Mouse (Mus musculus) right cerebral cortex, adult 2 months (tissue): Measurements from ENCODE around the gene Sucla2.
"Not testable (repeated sequence)": the region's sequence is repeated elsewhere in the genome, so short reads cannot be mapped to it uniquely, and the experiment has no call there.

Experiments used
- DNase-seq, 2 experiments: peaks; one replicate each; pipeline ENCODE4 v3.0.0; 2021 to 2022; ENCODE audit warnings: low spot score in 2 of 2

Sucla2 gene

GRCm38 (mm10) chr14:73509765-73510423, 15.2 kb upstream of the Sucla2 start, which contains the start of gene Med4:
Gene Med4, plus strand, starts transcription at chr14:73510025.
- peak; percentile 95 to 98 for DNase-seq

GRCm38 (mm10) chr14:73524136-73524535, 983 bp upstream of the Sucla2 start:
- no peak for DNase-seq

GRCm38 (mm10) chr14:73528661-73529060, 3.5 kb downstream of the Sucla2 start:
- not testable (repeated sequence) for DNase-seq

- DNase-seq, result no peak
Observed at GRCm38 (mm10) chr14:73533755-73534465, 8.8 kb downstream of the Sucla2 start.

GRCm38 (mm10) chr14:73535641-73536040, 10.5 kb downstream of the Sucla2 start:
- no peak for DNase-seq

- DNase-seq, result no peak
Observed at GRCm38 (mm10) chr14:73543781-73544180, 18.7 kb downstream of the Sucla2 start.

- DNase-seq, result no peak
Observed at GRCm38 (mm10) chr14:73547034-73547433, 21.9 kb downstream of the Sucla2 start.

- DNase-seq, result no peak
Observed at GRCm38 (mm10) chr14:73548051-73548450, 22.9 kb downstream of the Sucla2 start, which contains the start of gene Nudt15. Gene Nudt15, minus strand, starts transcription at chr14:73548242.

GRCm38 (mm10) chr14:73550291-73550690, 25.2 kb downstream of the Sucla2 start:
- DNase-seq, result no peak

- peak in 1 of 2 experiments; percentile 7 for DNase-seq
Observed at GRCm38 (mm10) chr14:73550732-73551131, 25.6 kb downstream of the Sucla2 start.

GRCm38 (mm10) chr14:73551164-73551563, 26.0 kb downstream of the Sucla2 start:
- no peak for DNase-seq

GRCm38 (mm10) chr14:73552341-73553121, 27.4 kb downstream of the Sucla2 start:
- DNase-seq, result peak; percentile 94 to 95

GRCm38 (mm10) chr14:73553122-73553696, 28.1 kb downstream of the Sucla2 start:
- DNase-seq, result no peak

GRCm38 (mm10) chr14:73569831-73570230, 44.7 kb downstream of the Sucla2 start:
- DNase-seq, result not testable (repeated sequence)

- no peak for DNase-seq
Observed at GRCm38 (mm10) chr14:73571143-73571542, 46.0 kb downstream of the Sucla2 start.

GRCm38 (mm10) chr14:73574053-73574452, 48.9 kb downstream of the Sucla2 start:
- DNase-seq, result no peak

- DNase-seq, result no peak
Observed at GRCm38 (mm10) chr14:73576336-73576735, 51.2 kb downstream of the Sucla2 start.

GRCm38 (mm10) chr14:73588080-73588479, 63.0 kb downstream of the Sucla2 start:
- no peak for DNase-seq

GRCm38 (mm10) chr14:73592166-73592565, 67.0 kb downstream of the Sucla2 start:
- no peak for DNase-seq

GRCm38 (mm10) chr14:73599720-73600119, 74.6 kb downstream of the Sucla2 start:
- no peak for DNase-seq

GRCm38 (mm10) chr14:73607732-73608131, 82.6 kb downstream of the Sucla2 start:
- DNase-seq, result no peak
